In the genomic region with DNA sequence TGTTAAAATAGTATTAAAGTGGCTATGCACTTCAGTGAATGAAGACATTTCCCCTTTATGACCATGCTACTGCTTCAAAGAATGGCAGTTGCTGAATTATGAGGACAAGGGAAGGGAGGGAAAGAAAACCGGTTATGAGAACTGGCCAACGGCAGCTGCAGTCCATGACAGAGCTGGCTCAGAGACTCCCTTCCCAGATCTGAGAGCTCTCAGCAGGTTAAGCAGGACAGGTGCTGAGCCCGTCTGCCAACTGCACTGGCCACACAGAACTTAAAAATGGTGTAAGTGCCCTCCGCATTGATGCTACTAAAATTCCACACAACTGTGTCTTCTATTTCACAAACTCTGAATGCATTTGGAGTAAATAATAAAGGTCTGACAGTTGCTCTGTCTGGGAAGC, we compare ENCODE assay signal across 20 mouse cellular contexts. TPM values are rescaled to one million over a fixed set of nuclear protein-coding genes. Genes with fewer than 3 reads are reported as not detected.
DNase-seq lines count a peak whose midpoint lies in the region; ATAC-seq lines count a peak whose summit lies in the region.
"Had no signal": no experiment of that assay in that cellular context is flagged by ENCODE, and none has a peak within 500 bp of the region (broad histone marks: within the 10 kb centered on the region; RNA-seq: fewer than 3 reads in every experiment).

No protein-coding gene starts in this region.

- H3K4me3 ChIP-seq in forebrain, embryonic 16.5 days (replicated peaks; ENCODE audit: low read length): no peak overlapping the region
- no peak overlapping the region for H3K4me3 ChIP-seq in hindbrain, embryonic 14.5 days (replicated peaks; ENCODE audit: low read length)
- H3K4me3 ChIP-seq: embryonic facial prominence, embryonic 10.5 days; forebrain, embryonic 10.5 days; heart, embryonic 13.5 days; hindbrain, embryonic 13.5 days; intestine, embryonic 15.5 days had no signal

- peak; percentile 91 for DNase-seq in brain, adult 2 months (ENCODE audit: low read depth, low spot score)
- peak; percentile 75 to 87 for DNase-seq in cerebellum, adult 18-20 months
- DNase-seq in cerebellum, adult 9-11 months: peak; percentile 90
- DNase-seq in cerebellum, postnatal 36 days: peak; percentile 72 to 77
- no peak for DNase-seq in left cerebral cortex, postnatal 10 days (ENCODE audit: extremely low spot score in 1 of 2, low spot score in 2 of 2)
- DNase-seq in hindbrain, embryonic 14.5 days (ENCODE audit: low spot score): no peak
- DNase-seq: adrenal gland, postnatal 10 days; gastrocnemius, postnatal 36 days; heart, adult 11 months; heart, postnatal 4 days; kidney, adult 18-20 months had no signal

- H3K36me3 ChIP-seq in forebrain, embryonic 16.5 days (ENCODE audit: control insufficient read depth, insufficient read depth): no peaks in the 10 kb centered on the region
- no peaks in the 10 kb centered on the region for H3K36me3 ChIP-seq in hindbrain, embryonic 14.5 days (replicated peaks; ENCODE audit: control insufficient read depth, insufficient read depth)
- H3K36me3 ChIP-seq: embryonic facial prominence, embryonic 10.5 days; forebrain, embryonic 10.5 days; heart, embryonic 13.5 days; hindbrain, embryonic 13.5 days; intestine, embryonic 15.5 days had no signal

- H3K27me3 ChIP-seq in forebrain, embryonic 16.5 days (replicated peaks; ENCODE audit: control insufficient read depth, insufficient read depth, low read length): no peaks in the 10 kb centered on the region
- no peaks in the 10 kb centered on the region for H3K27me3 ChIP-seq in hindbrain, embryonic 14.5 days (ENCODE audit: control insufficient read depth, insufficient read depth, low read length)
- H3K27me3 ChIP-seq: heart, embryonic 13.5 days; hindbrain, embryonic 13.5 days; intestine, embryonic 15.5 days had no signal

- H3K27ac ChIP-seq in forebrain, embryonic 16.5 days (ENCODE audit: low read length): no peak overlapping the region
- H3K27ac ChIP-seq in hindbrain, embryonic 14.5 days: no peak overlapping the region
- H3K27ac ChIP-seq: embryonic facial prominence, embryonic 10.5 days; forebrain, embryonic 10.5 days; heart, embryonic 13.5 days; hindbrain, embryonic 13.5 days; intestine, embryonic 15.5 days had no signal

- intact Hi-C loops in left cerebral cortex, postnatal 10 days (cut with DNase I): no loop called here

- H3K9me3 ChIP-seq in forebrain, embryonic 16.5 days (ENCODE audit: control insufficient read depth, low read length): no peaks in the 10 kb centered on the region
- no peaks in the 10 kb centered on the region for H3K9me3 ChIP-seq in hindbrain, embryonic 14.5 days (ENCODE audit: control insufficient read depth, low read length)
- H3K9me3 ChIP-seq: embryonic facial prominence, embryonic 10.5 days; forebrain, embryonic 10.5 days; heart, embryonic 13.5 days; hindbrain, embryonic 13.5 days; intestine, embryonic 15.5 days had no signal

- no peak for ATAC-seq in forebrain, embryonic 16.5 days
- no peak for ATAC-seq in hindbrain, embryonic 14.5 days (ENCODE audit: low FRiP score)
- ATAC-seq: forebrain, embryonic 14.5 days; intestine, embryonic 15.5 days had no signal

- no peak overlapping the region for H3K4me2 ChIP-seq in forebrain, embryonic 16.5 days (ENCODE audit: low read length)
- H3K4me2 ChIP-seq in hindbrain, embryonic 14.5 days (replicated peaks): no peak overlapping the region
- H3K4me2 ChIP-seq: heart, embryonic 13.5 days; hindbrain, embryonic 13.5 days; intestine, embryonic 15.5 days had no signal

- WGBS in forebrain, embryonic 16.5 days: 85% methylated on average over 4 of the region's 4 CpGs
- WGBS in hindbrain, embryonic 14.5 days: 88% methylated on average over 4 of the region's 4 CpGs

- no peaks in the 10 kb centered on the region for H3K4me1 ChIP-seq in forebrain, embryonic 16.5 days (replicated peaks; ENCODE audit: control insufficient read depth, insufficient read depth, low read length)
- no peaks in the 10 kb centered on the region for H3K4me1 ChIP-seq in hindbrain, embryonic 14.5 days (replicated peaks; ENCODE audit: control insufficient read depth, insufficient read depth, low read length)
- H3K4me1 ChIP-seq: embryonic facial prominence, embryonic 10.5 days; forebrain, embryonic 10.5 days; hindbrain, embryonic 13.5 days had no signal

- H3K9ac ChIP-seq in forebrain, embryonic 16.5 days (replicated peaks; ENCODE audit: low read depth, low read length): no peak overlapping the region
- H3K9ac ChIP-seq in hindbrain, embryonic 14.5 days: no peak overlapping the region
- H3K9ac ChIP-seq: heart, embryonic 13.5 days; hindbrain, embryonic 13.5 days; intestine, embryonic 15.5 days had no signal

RNA-seq across cellular contexts. Expression of gene Myrfl, which starts 19.3 kb away (rescaled TPM):
- 0.09 and 0.12 TPM in 2 replicates for polyA plus RNA-seq in forebrain, embryonic 16.5 days (2015; fragmentation: Nextera tagmentation; extraction: Ambion mirVana)
- total RNA-seq in left cerebral cortex, postnatal 10 days (2021): under 1 TPM; 0.58 to 0.71 TPM
- polyA plus RNA-seq in hindbrain, embryonic 14.5 days (2014; fragmentation: Nextera tagmentation; extraction: Ambion mirVana): 0.08 TPM in 1 of 2 replicates, not detected in the other
- total RNA-seq: MEL had no signal
- polyA plus RNA-seq: C2C12; forebrain, embryonic 10.5 days had no signal

Comparison
In these comparisons a context has a peak if more than half of its experiments do, and no peak if none do; other contexts are left out.
1. DNase-seq: peak in brain, adult 2 months (single experiment), cerebellum, adult 18-20 months (2 of 2), cerebellum, adult 9-11 months (single experiment) and cerebellum, postnatal 36 days (2 of 2); none in left cerebral cortex, postnatal 10 days (0 of 2) and hindbrain, embryonic 14.5 days (single experiment).